Mouse (Mus musculus): ENCODE measurements around the gene Mapk6. TPM values are rescaled to one million over a fixed set of nuclear protein-coding genes. Genes with fewer than 3 reads are reported as not detected.

Gene Mapk6
- total and polyA plus RNA-seq, 2 experiments from 2014 or later, result 109 to 164 TPM

GRCm38 (mm10) chr9:75399069-75399468 lies 10.7 kb downstream of the Mapk6 start:
- H3K4me2 ChIP-seq (ENCODE audit: low read depth, low read length, poor library complexity, severe bottlenecking), result no peak overlapping the region
- H3K4me1 ChIP-seq (ENCODE audit: insufficient read depth, low read length), result 0 out of 2 replicates have a peak, but pooled peaks cover 4% of the 10 kb centered on the region
- H3K4me3 ChIP-seq (ENCODE audit: low read depth, low read length), result no peak overlapping the region
- 93% methylated on average over 4 of the region's 4 CpGs for WGBS
- no peaks in the 10 kb centered on the region for H3K27me3 ChIP-seq (ENCODE audit: insufficient read depth, low read length)
- DNase-seq (ENCODE audit: low spot score) (no peak), ATAC-seq (ENCODE audit: low FRiP score) (no peak)
- no peaks in the 10 kb centered on the region for H3K9me3 ChIP-seq (ENCODE audit: low read length)
- H3K36me3 ChIP-seq (ENCODE audit: insufficient read depth, low read length), result peaks cover 17% of the 10 kb centered on the region
- TF ChIP-seq CTCF (IDR thresholded peaks at IDR 0.05), result peak; percentile 32
- no peak overlapping the region for H3K27ac ChIP-seq (ENCODE audit: low read depth, low read length)
- no peak overlapping the region for H3K9ac ChIP-seq (replicated peaks; ENCODE audit: low read length, poor library complexity, severe bottlenecking)

- H3K9ac ChIP-seq (replicated peaks; ENCODE audit: low read length, poor library complexity, severe bottlenecking), result no peak overlapping the region
- 88% methylated on average over 6 of the region's 6 CpGs for WGBS
- DNase-seq (ENCODE audit: low spot score), result no peak
- ATAC-seq (ENCODE audit: low FRiP score), result no peak
- no peaks in the 10 kb centered on the region for H3K27me3 ChIP-seq (ENCODE audit: insufficient read depth, low read length)
- H3K4me3 ChIP-seq (ENCODE audit: low read depth, low read length), result no peak overlapping the region
- peaks cover 31% of the 10 kb centered on the region for H3K36me3 ChIP-seq (ENCODE audit: insufficient read depth, low read length)
- no peak overlapping the region for H3K27ac ChIP-seq (ENCODE audit: low read depth, low read length)
- H3K4me1 ChIP-seq (ENCODE audit: insufficient read depth, low read length), result no peaks in the 10 kb centered on the region
- no peak overlapping the region for H3K4me2 ChIP-seq (ENCODE audit: low read depth, low read length, poor library complexity, severe bottlenecking)
- no peaks in the 10 kb centered on the region for H3K9me3 ChIP-seq (ENCODE audit: low read length)
- TF ChIP-seq CTCF (IDR thresholded peaks at IDR 0.05), result no peak
Observed at GRCm38 (mm10) chr9:75395971-75396370, 13.8 kb downstream of the Mapk6 start.

- no peaks in the 10 kb centered on the region for H3K27me3 ChIP-seq (ENCODE audit: insufficient read depth, low read length)
- H3K27ac ChIP-seq (ENCODE audit: low read depth, low read length), result no peak overlapping the region
- H3K9me3 ChIP-seq (ENCODE audit: low read length), result no peaks in the 10 kb centered on the region
- no peak overlapping the region for H3K4me2 ChIP-seq (ENCODE audit: low read depth, low read length, poor library complexity, severe bottlenecking)
- ATAC-seq (ENCODE audit: low FRiP score) (no peak), DNase-seq (ENCODE audit: low spot score) (no peak)
- H3K4me3 ChIP-seq (ENCODE audit: low read depth, low read length), result no peak overlapping the region
- H3K36me3 ChIP-seq (ENCODE audit: insufficient read depth, low read length), result peaks cover 48% of the 10 kb centered on the region
- H3K9ac ChIP-seq (replicated peaks; ENCODE audit: low read length, poor library complexity, severe bottlenecking), result no peak overlapping the region
- 76% methylated on average over 12 of the region's 12 CpGs for WGBS
- H3K4me1 ChIP-seq (ENCODE audit: insufficient read depth, low read length), result no peaks in the 10 kb centered on the region
- TF ChIP-seq CTCF (IDR thresholded peaks at IDR 0.05), result no peak
Observed at GRCm38 (mm10) chr9:75393251-75393650, 16.6 kb downstream of the Mapk6 start.

GRCm38 (mm10) chr9:75385218-75385974 lies 24.4 kb downstream of the Mapk6 start:
- H3K4me2 ChIP-seq (ENCODE audit: low read depth, low read length, poor library complexity, severe bottlenecking), result no peak overlapping the region
- H3K9me3 ChIP-seq (ENCODE audit: low read length), result no peaks in the 10 kb centered on the region
- ATAC-seq (ENCODE audit: low FRiP score) (no peak), DNase-seq (ENCODE audit: low spot score) (no peak)
- no peak overlapping the region for H3K4me3 ChIP-seq (ENCODE audit: low read depth, low read length)
- 77% methylated on average over 9 of the region's 9 CpGs for WGBS
- H3K27ac ChIP-seq (ENCODE audit: low read depth, low read length), result no peak overlapping the region
- H3K27me3 ChIP-seq (ENCODE audit: insufficient read depth, low read length), result no peaks in the 10 kb centered on the region
- H3K36me3 ChIP-seq (ENCODE audit: insufficient read depth, low read length), result peaks cover 18% of the 10 kb centered on the region
- no peaks in the 10 kb centered on the region for H3K4me1 ChIP-seq (ENCODE audit: insufficient read depth, low read length)
- H3K9ac ChIP-seq (replicated peaks; ENCODE audit: low read length, poor library complexity, severe bottlenecking), result no peak overlapping the region
- no peak for TF ChIP-seq CTCF (IDR thresholded peaks at IDR 0.05)

- no peak overlapping the region for H3K4me2 ChIP-seq (ENCODE audit: low read depth, low read length, poor library complexity, severe bottlenecking)
- no peaks in the 10 kb centered on the region for H3K4me1 ChIP-seq (ENCODE audit: insufficient read depth, low read length)
- H3K9ac ChIP-seq (replicated peaks; ENCODE audit: low read length, poor library complexity, severe bottlenecking), result no peak overlapping the region
- H3K27ac ChIP-seq (ENCODE audit: low read depth, low read length), result no peak overlapping the region
- peaks cover 13% of the 10 kb centered on the region for H3K36me3 ChIP-seq (ENCODE audit: insufficient read depth, low read length)
- H3K9me3 ChIP-seq (ENCODE audit: low read length), result no peaks in the 10 kb centered on the region
- 81% methylated on average over 3 of the region's 3 CpGs for WGBS
- ATAC-seq (ENCODE audit: low FRiP score) (no peak), DNase-seq (ENCODE audit: low spot score) (no peak)
- TF ChIP-seq CTCF (IDR thresholded peaks at IDR 0.05), result no peak
- no peak overlapping the region for H3K4me3 ChIP-seq (ENCODE audit: low read depth, low read length)
- no peaks in the 10 kb centered on the region for H3K27me3 ChIP-seq (ENCODE audit: insufficient read depth, low read length)
Observed at GRCm38 (mm10) chr9:75384337-75384962, 25.4 kb downstream of the Mapk6 start.

- ATAC-seq (ENCODE audit: low FRiP score) (no peak), DNase-seq (ENCODE audit: low spot score) (no peak)
- H3K36me3 ChIP-seq (ENCODE audit: insufficient read depth, low read length), result peaks cover 6% of the 10 kb centered on the region
- H3K4me3 ChIP-seq (ENCODE audit: low read depth, low read length), result no peak overlapping the region
- H3K27ac ChIP-seq (ENCODE audit: low read depth, low read length), result no peak overlapping the region
- no peak overlapping the region for H3K4me2 ChIP-seq (ENCODE audit: low read depth, low read length, poor library complexity, severe bottlenecking)
- no peaks in the 10 kb centered on the region for H3K4me1 ChIP-seq (ENCODE audit: insufficient read depth, low read length)
- TF ChIP-seq CTCF (IDR thresholded peaks at IDR 0.05), result peak; percentile 41
- 84% methylated on average over 9 of the region's 9 CpGs for WGBS
- no peaks in the 10 kb centered on the region for H3K27me3 ChIP-seq (ENCODE audit: insufficient read depth, low read length)
- H3K9ac ChIP-seq (replicated peaks; ENCODE audit: low read length, poor library complexity, severe bottlenecking), result no peak overlapping the region
- no peaks in the 10 kb centered on the region for H3K9me3 ChIP-seq (ENCODE audit: low read length)
Observed at GRCm38 (mm10) chr9:75383785-75384184, 26.0 kb downstream of the Mapk6 start.
